Mouse (Mus musculus) E14TG2a.4 (cell line): ENCODE data around the gene Zcchc7.

ENCODE experiments used
- CTCF ChIP-seq: conservative IDR thresholded peaks from 2 replicates; pipeline ENCODE4 v1.5.1; 2014; ENCODE audit warnings: low read length
- NANOG ChIP-seq: IDR thresholded peaks from 2 replicates; pipeline ENCODE4 v1.6.1; 2014; ENCODE audit warnings: borderline replicate concordance, low read length, mixed read lengths

DNA sequence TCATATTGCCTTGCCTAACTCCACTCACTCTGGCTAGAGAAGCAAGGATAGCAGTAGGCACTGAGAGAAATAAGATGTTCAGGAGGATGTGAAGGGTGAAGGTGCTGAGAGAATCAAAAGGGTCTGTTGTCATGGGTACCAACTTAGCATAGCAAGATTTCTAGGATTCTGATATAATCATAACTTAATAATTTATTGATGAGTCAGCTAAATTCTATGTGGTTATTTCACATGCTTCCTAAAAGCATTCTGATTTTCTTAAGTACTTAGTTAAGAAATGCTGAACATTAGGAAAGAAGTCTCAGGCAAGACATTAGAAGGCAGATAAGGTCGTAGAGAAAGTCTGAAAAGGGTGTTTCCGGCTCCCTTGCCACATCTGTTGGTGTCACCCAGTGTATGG is 172.3 kb downstream of the Zcchc7 start:
- no peak for TF ChIP-seq CTCF
- no peak for TF ChIP-seq NANOG
